Mouse (Mus musculus) C3H10T1/2 (cell line): ENCODE measurements around the gene Bcl2l15. TPM values are rescaled to one million over a fixed set of nuclear protein-coding genes. Genes with fewer than 3 reads are reported as not detected.

ENCODE experiments used
- polyA plus RNA-seq, 2 experiments: library from polyadenylated mRNA; unstranded; fragments of >200 nt; fragmentation: generic; extraction: Trizol; gene quantifications; one replicate each; pipeline ENCODE4 v1.2.1; 2012; ENCODE audit warnings: missing spikeins in 2 of 2

The Bcl2l15 gene
- polyA plus RNA-seq = under 1 TPM; 0.25 to 0.36 TPM

DNA sequence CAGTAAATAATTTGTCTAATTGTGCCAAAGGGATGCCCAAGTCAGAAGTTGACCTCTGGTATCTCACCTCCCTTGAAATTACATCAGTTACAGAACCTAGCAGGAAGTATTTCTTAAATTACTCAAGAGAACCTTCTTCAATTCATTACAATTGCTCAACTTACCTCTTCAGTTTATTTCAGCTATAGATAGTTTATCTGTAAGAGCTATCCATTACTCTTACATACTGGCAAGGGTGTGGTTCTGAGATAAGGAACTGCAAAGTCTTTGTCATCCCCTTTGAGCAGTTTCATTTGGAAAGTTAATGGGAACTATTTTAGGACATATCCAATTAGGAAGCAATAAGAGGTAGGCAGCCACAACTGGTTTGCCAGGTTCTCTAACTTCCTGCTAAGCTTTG lies at the start of gene Bcl2l15:
TSS of gene Bcl2l15 (plus strand) at position 176 of the 400 bp plus-strand sequence.

DNA sequence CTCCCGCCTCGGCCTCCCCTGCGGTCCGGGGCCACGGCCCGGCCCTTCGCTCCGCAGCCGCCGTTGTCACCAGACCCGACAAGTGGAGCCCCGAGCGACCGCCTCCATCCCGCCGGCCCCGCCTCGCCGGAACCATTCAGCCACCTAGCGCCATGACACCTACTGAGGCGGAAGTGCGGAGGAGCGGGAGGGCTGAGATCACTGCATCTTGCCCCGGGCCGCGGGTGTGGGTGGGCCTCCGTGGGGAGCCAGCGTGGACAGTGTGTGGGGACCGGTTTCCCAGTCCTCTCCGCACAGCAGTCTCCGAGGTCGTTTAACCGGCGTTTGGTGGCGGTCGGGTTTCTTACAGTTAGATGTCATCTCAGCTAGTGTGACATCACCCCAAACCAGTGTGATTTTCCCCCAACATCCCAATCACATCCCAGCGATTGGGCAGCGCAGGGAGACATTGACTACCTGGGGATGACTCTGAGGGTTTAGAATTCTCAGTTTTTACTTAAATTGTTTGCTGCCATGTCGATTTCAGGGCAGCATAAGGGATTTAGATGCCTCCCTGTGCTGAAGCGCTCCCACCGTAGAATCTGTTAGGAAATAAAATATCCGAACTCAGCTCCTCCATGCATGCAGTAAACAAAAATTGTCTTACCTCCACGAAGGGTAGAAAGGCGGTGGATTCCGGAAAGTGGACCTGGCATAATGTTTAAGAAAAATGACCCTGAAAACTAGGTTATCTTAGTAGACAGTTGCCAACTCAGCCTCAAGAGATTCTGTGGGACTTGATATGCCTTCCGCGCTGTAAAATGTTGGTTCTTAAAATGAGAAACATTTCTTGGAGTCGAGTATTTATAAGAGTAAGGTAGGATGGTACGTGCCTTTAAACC lies 40.9 kb upstream of the Bcl2l15 start, which contains the start of gene Hipk1:
TSS of gene Hipk1 (minus strand) at position 334 of the 881 bp plus-strand sequence.

DNA sequence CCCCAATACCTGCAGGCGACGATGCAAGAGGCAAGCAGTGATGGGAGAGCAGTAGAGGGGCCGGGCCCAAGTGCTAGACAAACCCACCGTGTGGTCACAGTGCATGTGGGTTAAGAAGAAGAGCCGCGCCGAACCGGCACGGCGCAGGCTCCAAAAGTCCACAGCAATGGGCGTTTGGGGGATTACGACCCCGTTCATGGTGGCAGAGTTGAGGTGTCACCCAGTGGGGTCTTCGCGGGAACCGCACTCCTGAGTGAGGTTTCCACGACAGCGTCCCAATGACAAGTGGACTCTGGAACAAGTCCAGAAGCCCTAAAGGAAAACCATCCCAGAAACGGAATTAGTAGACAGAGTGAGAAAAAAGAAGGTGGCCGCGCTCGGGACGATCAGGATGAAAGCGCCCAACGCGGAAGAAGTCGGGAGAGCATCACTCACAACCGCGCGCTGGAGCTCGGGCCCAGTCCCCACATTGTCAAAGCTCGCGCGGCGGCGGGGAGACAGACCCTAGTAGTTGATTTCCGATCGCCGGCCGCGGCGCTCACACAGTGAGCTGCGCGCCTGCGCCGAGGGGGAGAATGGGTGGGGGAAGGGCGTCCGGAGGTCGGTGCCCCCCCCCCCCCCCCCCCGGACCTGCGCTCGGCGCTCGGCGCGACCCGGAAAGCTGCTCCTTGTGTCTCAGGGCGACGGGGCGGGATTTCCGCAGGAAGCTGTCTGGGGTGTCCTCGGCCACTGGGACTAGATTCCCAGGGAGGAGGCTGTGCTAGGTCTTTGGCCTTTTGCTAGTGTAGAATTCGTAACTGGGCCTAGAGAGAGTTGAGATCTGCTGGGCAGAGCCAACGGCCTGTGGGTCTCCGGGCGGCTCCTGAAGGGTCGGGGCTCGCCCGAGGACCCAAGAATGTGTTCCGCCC lies 23.3 kb upstream of the Bcl2l15 start, which contains the start of the genes Dclre1b, Ap4b1 and Gm43064:
TSS of gene Dclre1b (minus strand) at position 554 of the 908 bp plus-strand sequence.
TSS of gene Ap4b1 (plus strand) at position 630 of the 908 bp plus-strand sequence.
TSS of gene Gm43064 (plus strand) at position 683 of the 908 bp plus-strand sequence.

DNA sequence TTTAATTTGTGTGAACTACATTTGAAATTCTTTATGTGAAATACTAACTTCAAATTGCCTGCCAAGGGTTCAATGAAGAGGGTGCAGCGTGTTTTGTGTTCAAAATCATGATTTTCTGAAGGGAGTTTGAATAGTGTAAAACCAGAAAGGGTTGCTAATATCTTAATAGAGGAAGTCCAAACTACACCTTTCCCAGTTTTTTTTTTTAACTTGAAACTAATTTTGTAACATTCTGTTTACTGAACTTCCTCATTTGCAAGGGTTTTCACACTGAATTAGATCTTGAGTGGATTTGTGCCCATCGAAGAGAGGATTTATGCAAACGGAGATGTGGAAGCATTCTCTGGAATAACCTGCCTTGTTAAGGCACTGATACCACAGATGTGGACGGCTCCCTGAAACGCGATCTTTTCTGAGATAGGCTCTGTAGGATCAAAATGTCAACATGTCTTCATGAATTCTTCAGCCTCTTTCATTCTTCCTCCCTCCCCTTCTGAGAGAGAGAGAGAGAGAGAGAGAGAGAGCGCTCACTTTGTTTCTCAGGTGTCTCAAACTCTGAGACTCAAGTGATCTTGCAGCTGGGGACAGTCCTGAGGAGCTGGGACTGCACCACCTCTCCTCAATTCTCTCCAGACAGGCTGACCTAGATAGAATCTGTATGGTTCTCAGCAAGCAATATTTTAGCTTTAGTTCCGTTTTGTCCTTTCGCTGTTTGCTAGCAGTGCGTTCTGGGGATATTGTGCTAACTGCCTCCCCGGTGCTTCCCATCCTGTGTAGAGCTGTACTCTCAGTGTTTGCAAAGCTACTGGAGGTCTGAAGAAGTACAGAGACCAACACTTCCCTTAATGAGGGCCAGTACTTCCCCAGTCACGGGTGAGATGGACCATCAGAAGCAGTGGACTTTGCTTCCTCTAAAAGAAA lies 26.7 kb downstream of the Bcl2l15 start, which contains the start of gene Ptpn22:
TSS of gene Ptpn22 (plus strand) at position 915 of the 921 bp plus-strand sequence.

Other genes starting within 250 kb of the Bcl2l15 start
- gene Atg4a-ps, start 186.5 kb upstream of the Bcl2l15 start, polyA plus RNA-seq = under 1 TPM in 1 of 2 experiments, not detected in 1; 0.09 TPM
- 10 to 100 TPM in 1 of 2 experiments, 1 to 10 TPM in 1; 4.1 to 29.3 TPM for gene Olfml3, start 94.6 kb upstream of the Bcl2l15 start, polyA plus RNA-seq
- not detected for gene Gm10964, start 93.2 kb upstream of the Bcl2l15 start, polyA plus RNA-seq
- 1 to 10 TPM in 1 of 2 experiments, under 1 TPM in 1; 0.92 to 8.0 TPM for gene Hipk1, start 41.0 kb upstream of the Bcl2l15 start, polyA plus RNA-seq
- 1 to 10 TPM; 2.3 to 3.0 TPM for gene Dclre1b, start 23.2 kb upstream of the Bcl2l15 start, polyA plus RNA-seq
- gene Ap4b1, start 23.1 kb upstream of the Bcl2l15 start, polyA plus RNA-seq = 10 to 100 TPM in 1 of 2 experiments, 1 to 10 TPM in 1; 1.3 to 10.8 TPM
- gene Gm43064, start 23.0 kb upstream of the Bcl2l15 start, polyA plus RNA-seq = under 1 TPM; 0.01 to 0.15 TPM
- gene Ptpn22, start 27.2 kb downstream of the Bcl2l15 start, polyA plus RNA-seq = under 1 TPM; 0.09 to 0.41 TPM
- 1 to 10 TPM in 1 of 2 experiments, under 1 TPM in 1; 0.54 to 1.3 TPM for gene Rsbn1, start 81.5 kb downstream of the Bcl2l15 start, polyA plus RNA-seq
- 10 to 100 TPM in 1 of 2 experiments, 1 to 10 TPM in 1; 1.7 to 15.4 TPM for gene Phtf1, start 135.5 kb downstream of the Bcl2l15 start, polyA plus RNA-seq